Mouse (Mus musculus): ENCODE measurements around the gene Kpnb1. TPM values are rescaled to one million over a fixed set of nuclear protein-coding genes. Genes with fewer than 3 reads are reported as not detected.

Kpnb1 gene
- total and polyA plus RNA-seq, 3 experiments: 22.1 to 80.8 (median 71.7) TPM

- intact Hi-C loops (cut with DNase I): no loop called here
- TF ChIP-seq POLR2A (IDR thresholded peaks at IDR 0.05; ENCODE audit: insufficient read depth, low read depth, low read length): no peak
- TF ChIP-seq CTCF (IDR thresholded peaks at IDR 0.05): peak; percentile 47
- H3K4me1 ChIP-seq (ENCODE audit: control insufficient read depth, insufficient read depth, low read length): no peaks in the 10 kb centered on the region
- 20% methylated on average over 11 of the region's 11 CpGs for WGBS
- H3K27me3 ChIP-seq (ENCODE audit: control insufficient read depth, insufficient read depth, low read length): no peaks in the 10 kb centered on the region
- H3K27ac ChIP-seq: no peak overlapping the region
- no peaks in the 10 kb centered on the region for H3K79me2 ChIP-seq (replicated peaks; ENCODE audit: control insufficient read depth, insufficient read depth, low read length)
- no peaks in the 10 kb centered on the region for H3K36me3 ChIP-seq (ENCODE audit: control insufficient read depth, insufficient read depth, low read length)
- DNase-seq: no peak
- H3K4me3 ChIP-seq: no peak overlapping the region
- no peak overlapping the region for H3K9ac ChIP-seq (ENCODE audit: low read depth, low read length)
Measured at GRCm38 (mm10) chr11:97123282-97123890, 64.3 kb downstream of the Kpnb1 start.

DNA sequence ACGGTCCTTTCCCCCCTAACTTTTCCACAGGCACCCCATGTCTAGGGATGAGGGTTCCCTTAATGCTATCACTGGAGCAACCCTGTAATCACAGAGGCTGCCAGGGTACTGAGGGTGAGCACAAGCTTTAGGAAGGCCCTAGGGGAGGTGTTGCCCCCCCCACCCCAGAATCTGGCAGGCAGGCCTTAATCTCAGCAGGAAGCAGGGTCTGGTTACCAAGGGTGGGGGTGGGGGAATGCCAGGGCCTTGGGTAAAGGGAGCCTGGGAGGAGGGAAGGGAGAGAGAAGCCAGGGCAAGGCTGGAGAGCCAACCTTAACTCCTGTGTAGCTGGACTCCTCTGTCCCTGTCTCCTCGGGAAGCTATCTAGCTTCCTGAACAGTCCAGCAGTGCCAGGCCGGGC is 67.0 kb downstream of the Kpnb1 start:
- intact Hi-C loops (cut with DNase I): no loop called here
- Histone ChIP-seq H3K4me1 (ENCODE audit: control insufficient read depth, insufficient read depth, low read length) (no peaks in the 10 kb centered on the region), H3K36me3 (ENCODE audit: control insufficient read depth, insufficient read depth, low read length) (no peaks in the 10 kb centered on the region), H3K79me2 (replicated peaks; ENCODE audit: control insufficient read depth, insufficient read depth, low read length) (no peaks in the 10 kb centered on the region), H3K27ac (no peak overlapping the region), H3K4me3 (no peak overlapping the region), H3K9ac (ENCODE audit: low read depth, low read length) (no peak overlapping the region), H3K27me3 (ENCODE audit: control insufficient read depth, insufficient read depth, low read length) (peaks cover 4% of the 10 kb centered on the region; the same call in 1 of the 2 replicates)
- no peak for DNase-seq
- TF ChIP-seq CTCF (IDR thresholded peaks at IDR 0.05) (no peak), POLR2A (IDR thresholded peaks at IDR 0.05; ENCODE audit: insufficient read depth, low read depth, low read length) (no peak), EP300 (IDR thresholded peaks at IDR 0.05; ENCODE audit: insufficient read depth, low read depth, low read length) (no peak)
- WGBS: 73% methylated on average over 3 of the region's 3 CpGs

GRCm38 (mm10) chr11:97120221-97120620 is 67.5 kb downstream of the Kpnb1 start:
- Histone ChIP-seq H3K4me3 (no peak overlapping the region), H3K9ac (ENCODE audit: low read depth, low read length) (no peak overlapping the region), H3K79me2 (replicated peaks; ENCODE audit: control insufficient read depth, insufficient read depth, low read length) (no peaks in the 10 kb centered on the region), H3K36me3 (ENCODE audit: control insufficient read depth, insufficient read depth, low read length) (no peaks in the 10 kb centered on the region), H3K27ac (no peak overlapping the region), H3K4me1 (ENCODE audit: control insufficient read depth, insufficient read depth, low read length) (no peaks in the 10 kb centered on the region), H3K27me3 (ENCODE audit: control insufficient read depth, insufficient read depth, low read length) (peaks cover 4% of the 10 kb centered on the region; the same call in 1 of the 2 replicates)
- intact Hi-C loops (cut with DNase I): no loop called here
- WGBS: 72% methylated on average over 10 of the region's 10 CpGs
- DNase-seq: no peak
- TF ChIP-seq POLR2A (IDR thresholded peaks at IDR 0.05; ENCODE audit: insufficient read depth, low read depth, low read length): no peak
- no peak for TF ChIP-seq CTCF (IDR thresholded peaks at IDR 0.05)

DNA sequence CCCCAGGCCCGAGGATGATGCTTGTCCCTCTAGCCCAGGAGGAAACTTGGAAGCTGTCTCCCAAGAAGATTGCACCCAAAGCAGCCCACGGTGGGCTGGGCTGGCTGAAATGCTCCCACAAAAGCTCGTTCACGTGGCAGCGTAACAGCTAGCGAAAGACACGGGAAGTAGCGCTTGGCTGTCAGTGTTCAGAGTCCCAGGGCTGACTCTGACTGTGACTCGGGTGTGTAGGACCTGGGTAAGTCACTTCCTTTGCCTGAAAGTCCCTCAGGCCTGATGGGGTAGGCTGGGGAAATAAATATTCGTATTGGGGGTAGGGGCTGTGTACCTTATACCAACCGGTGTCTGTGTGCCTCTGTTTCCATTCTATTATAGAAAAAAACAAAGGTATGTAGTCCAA is 71.9 kb downstream of the Kpnb1 start:
- intact Hi-C loops (cut with DNase I): no loop called here
- Histone ChIP-seq H3K4me3 (no peak overlapping the region), H3K4me1 (ENCODE audit: control insufficient read depth, insufficient read depth, low read length) (no peaks in the 10 kb centered on the region), H3K27me3 (ENCODE audit: control insufficient read depth, insufficient read depth, low read length) (peaks cover 10% of the 10 kb centered on the region), H3K79me2 (replicated peaks; ENCODE audit: control insufficient read depth, insufficient read depth, low read length) (no peaks in the 10 kb centered on the region), H3K36me3 (ENCODE audit: control insufficient read depth, insufficient read depth, low read length) (no peaks in the 10 kb centered on the region), H3K9ac (ENCODE audit: low read depth, low read length) (no peak overlapping the region), H3K27ac (no peak overlapping the region)
- WGBS: 8% methylated on average over 11 of the region's 11 CpGs
- no peak for DNase-seq
- TF ChIP-seq CTCF (IDR thresholded peaks at IDR 0.05) (no peak), EP300 (IDR thresholded peaks at IDR 0.05; ENCODE audit: insufficient read depth, low read depth, low read length) (no peak), POLR2A (IDR thresholded peaks at IDR 0.05; ENCODE audit: insufficient read depth, low read depth, low read length) (no peak)

- no peak for DNase-seq
- Histone ChIP-seq H3K27ac (no peak within 1 kb of the TSS), H3K4me3 (peak within 1 kb of the TSS; percentile 44), H3K27me3 (ENCODE audit: control insufficient read depth, insufficient read depth, low read length) (peaks cover 10% of the 10 kb centered on the region), H3K79me2 (replicated peaks; ENCODE audit: control insufficient read depth, insufficient read depth, low read length) (no peaks in the 10 kb centered on the region), H3K4me1 (ENCODE audit: control insufficient read depth, insufficient read depth, low read length) (no peaks in the 10 kb centered on the region), H3K9ac (ENCODE audit: low read depth, low read length) (no peak within 1 kb of the TSS), H3K36me3 (ENCODE audit: control insufficient read depth, insufficient read depth, low read length) (no peaks in the 10 kb centered on the region)
- intact Hi-C loops (cut with DNase I): no loop called here
- 2% methylated on average over 86 of the region's 87 CpGs for WGBS
- TF ChIP-seq EP300 (IDR thresholded peaks at IDR 0.05; ENCODE audit: insufficient read depth, low read depth, low read length) (no peak), POLR2A (IDR thresholded peaks at IDR 0.05; ENCODE audit: insufficient read depth, low read depth, low read length) (no peak), CTCF (IDR thresholded peaks at IDR 0.05) (no peak)
Measured at GRCm38 (mm10) chr11:97114671-97115601, 72.7 kb downstream of the Kpnb1 start, which contains the start of gene Tbx21. Tbx21 (minus strand) TSS chr11:97115331.
